Mouse (Mus musculus): ENCODE results near the gene Etv6. TPM values are rescaled to one million over a fixed set of nuclear protein-coding genes. Genes with fewer than 3 reads are reported as not detected.

Gene Etv6
- total and polyA plus RNA-seq, 2 experiments: 4.1 to 8.6 TPM

GRCm38 (mm10) chr6:134018807-134019206 is 16.7 kb upstream of the Etv6 start:
- Histone ChIP-seq H3K9ac (ENCODE audit: low read depth, low read length) (no peak overlapping the region), H3K36me3 (ENCODE audit: control insufficient read depth, insufficient read depth, low read length) (no peaks in the 10 kb centered on the region), H3K79me2 (ENCODE audit: control insufficient read depth, insufficient read depth, low read length) (no peaks in the 10 kb centered on the region), H3K27ac (replicated peaks; ENCODE audit: insufficient read depth, low read depth, low read length) (no peak overlapping the region), H3K4me1 (ENCODE audit: control insufficient read depth, insufficient read depth, low read length) (no peaks in the 10 kb centered on the region), H3K27me3 (ENCODE audit: control insufficient read depth, insufficient read depth, low read length) (no peaks in the 10 kb centered on the region), H3K4me3 (ENCODE audit: insufficient read depth, low read depth, low read length) (no peak overlapping the region)
- peak; percentile 74 for DNase-seq (ENCODE audit: extremely low read depth, low read depth, low spot score)
- WGBS: 98% methylated on average over 1 of the region's 1 CpGs
- TF ChIP-seq CTCF (IDR thresholded peaks at IDR 0.05; ENCODE audit: low read depth, low read length) (no peak), POLR2A (IDR thresholded peaks at IDR 0.05; ENCODE audit: extremely low read depth, insufficient read depth, low read length) (no peak)

GRCm38 (mm10) chr6:134020821-134021220 is 14.7 kb upstream of the Etv6 start:
- Histone ChIP-seq H3K36me3 (ENCODE audit: control insufficient read depth, insufficient read depth, low read length) (no peaks in the 10 kb centered on the region), H3K4me1 (ENCODE audit: control insufficient read depth, insufficient read depth, low read length) (no peaks in the 10 kb centered on the region), H3K79me2 (ENCODE audit: control insufficient read depth, insufficient read depth, low read length) (no peaks in the 10 kb centered on the region), H3K4me3 (ENCODE audit: insufficient read depth, low read depth, low read length) (no peak overlapping the region), H3K9ac (ENCODE audit: low read depth, low read length) (no peak overlapping the region), H3K27ac (replicated peaks; ENCODE audit: insufficient read depth, low read depth, low read length) (no peak overlapping the region), H3K27me3 (ENCODE audit: control insufficient read depth, insufficient read depth, low read length) (no peaks in the 10 kb centered on the region)
- TF ChIP-seq POLR2A (IDR thresholded peaks at IDR 0.05; ENCODE audit: extremely low read depth, insufficient read depth, low read length) (no peak), CTCF (IDR thresholded peaks at IDR 0.05; ENCODE audit: low read depth, low read length) (no peak)
- 88% methylated on average over 6 of the region's 6 CpGs for WGBS
- no peak for DNase-seq (ENCODE audit: extremely low read depth, low read depth, low spot score)

DNA sequence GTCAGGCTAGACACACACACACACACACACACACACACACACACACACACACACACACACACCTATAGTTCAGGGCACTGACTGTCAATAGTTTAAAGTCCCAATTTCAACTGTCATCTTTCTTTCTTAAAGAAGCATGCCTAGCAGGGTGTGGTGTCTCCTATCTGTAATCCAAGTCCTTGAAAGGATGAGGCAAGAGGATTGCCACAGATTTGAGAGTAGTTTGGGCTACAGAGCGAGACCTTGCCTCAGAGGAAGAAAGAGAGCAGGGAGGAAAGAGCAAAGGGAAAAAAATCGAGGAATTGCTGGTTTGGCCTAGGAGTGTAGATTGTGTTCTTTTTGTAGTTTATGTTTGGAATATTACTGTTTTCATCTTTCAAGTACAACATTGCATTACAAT is 9.2 kb upstream of the Etv6 start:
- Histone ChIP-seq H3K79me2 (ENCODE audit: control insufficient read depth, insufficient read depth, low read length) (no peaks in the 10 kb centered on the region), H3K4me1 (ENCODE audit: control insufficient read depth, insufficient read depth, low read length) (no peaks in the 10 kb centered on the region; the same call in 1 of the 2 replicates), H3K27me3 (ENCODE audit: control insufficient read depth, insufficient read depth, low read length) (no peaks in the 10 kb centered on the region), H3K27ac (replicated peaks; ENCODE audit: insufficient read depth, low read depth, low read length) (no peak overlapping the region), H3K9ac (ENCODE audit: low read depth, low read length) (no peak overlapping the region), H3K36me3 (ENCODE audit: control insufficient read depth, insufficient read depth, low read length) (no peaks in the 10 kb centered on the region), H3K4me3 (ENCODE audit: insufficient read depth, low read depth, low read length) (no peak overlapping the region)
- no peak for DNase-seq (ENCODE audit: extremely low read depth, low read depth, low spot score)
- TF ChIP-seq CTCF (IDR thresholded peaks at IDR 0.05; ENCODE audit: low read depth, low read length) (no peak), POLR2A (IDR thresholded peaks at IDR 0.05; ENCODE audit: extremely low read depth, insufficient read depth, low read length) (no peak)
- WGBS: 89% methylated on average over 2 of the region's 2 CpGs

DNA sequence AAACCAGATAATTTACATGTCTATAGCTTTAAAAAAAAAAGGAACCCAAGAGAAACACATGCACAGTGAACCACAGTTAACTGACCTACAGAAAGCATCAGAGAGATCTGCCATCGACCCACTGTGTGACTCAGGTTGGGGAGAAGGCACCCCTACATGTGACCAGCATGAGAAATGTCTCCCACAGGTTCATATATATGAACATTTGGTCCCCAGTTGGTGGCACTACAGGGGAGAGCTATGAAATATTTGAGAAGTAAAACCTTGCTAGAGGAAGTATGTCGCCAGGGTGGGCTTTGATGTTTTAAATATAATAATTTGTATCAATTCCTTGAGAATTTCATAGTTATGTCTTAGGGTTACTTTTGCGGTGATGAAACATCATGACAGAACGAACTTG is 8.5 kb upstream of the Etv6 start:
- no peak overlapping the region for H3K27ac ChIP-seq (replicated peaks; ENCODE audit: insufficient read depth, low read depth, low read length)
- H3K79me2 ChIP-seq (ENCODE audit: control insufficient read depth, insufficient read depth, low read length): no peaks in the 10 kb centered on the region
- TF ChIP-seq CTCF (IDR thresholded peaks at IDR 0.05; ENCODE audit: low read depth, low read length) (no peak), POLR2A (IDR thresholded peaks at IDR 0.05; ENCODE audit: extremely low read depth, insufficient read depth, low read length) (no peak)
- H3K4me3 ChIP-seq (ENCODE audit: insufficient read depth, low read depth, low read length): no peak overlapping the region
- 85% methylated on average over 4 of the region's 4 CpGs for WGBS
- no peaks in the 10 kb centered on the region; the same call in 1 of the 2 replicates for H3K4me1 ChIP-seq (ENCODE audit: control insufficient read depth, insufficient read depth, low read length)
- DNase-seq (ENCODE audit: extremely low read depth, low read depth, low spot score): no peak
- H3K9ac ChIP-seq (ENCODE audit: low read depth, low read length): no peak overlapping the region
- H3K27me3 ChIP-seq (ENCODE audit: control insufficient read depth, insufficient read depth, low read length): no peaks in the 10 kb centered on the region
- H3K36me3 ChIP-seq (ENCODE audit: control insufficient read depth, insufficient read depth, low read length): no peaks in the 10 kb centered on the region

GRCm38 (mm10) chr6:134032451-134032850 is 3.0 kb upstream of the Etv6 start:
- Histone ChIP-seq H3K27ac (replicated peaks; ENCODE audit: insufficient read depth, low read depth, low read length) (no peak overlapping the region), H3K9ac (ENCODE audit: low read depth, low read length) (no peak overlapping the region), H3K79me2 (ENCODE audit: control insufficient read depth, insufficient read depth, low read length) (peaks cover 6% of the 10 kb centered on the region; the same call in 1 of the 2 replicates), H3K4me3 (ENCODE audit: insufficient read depth, low read depth, low read length) (no peak overlapping the region), H3K36me3 (ENCODE audit: control insufficient read depth, insufficient read depth, low read length) (no peaks in the 10 kb centered on the region), H3K4me1 (ENCODE audit: control insufficient read depth, insufficient read depth, low read length) (peaks cover 6% of the 10 kb centered on the region), H3K27me3 (ENCODE audit: control insufficient read depth, insufficient read depth, low read length) (no peaks in the 10 kb centered on the region)
- WGBS: 62% methylated on average over 7 of the region's 7 CpGs
- no peak for DNase-seq (ENCODE audit: extremely low read depth, low read depth, low spot score)
- TF ChIP-seq POLR2A (IDR thresholded peaks at IDR 0.05; ENCODE audit: extremely low read depth, insufficient read depth, low read length) (no peak), CTCF (IDR thresholded peaks at IDR 0.05; ENCODE audit: low read depth, low read length) (no peak)

- H3K79me2 ChIP-seq (ENCODE audit: control insufficient read depth, insufficient read depth, low read length): peaks cover 9% of the 10 kb centered on the region; the same call in 1 of the 2 replicates
Measured at GRCm38 (mm10) chr6:134034436-134034835, 1.1 kb upstream of the Etv6 start.

More at GRCm38 (mm10) chr6:134034436-134034835, 1.1 kb upstream of the Etv6 start:
- Histone ChIP-seq H3K9ac (ENCODE audit: low read depth, low read length) (peak overlapping the region; percentile 97; the same call in 1 of the 2 replicates), H3K4me3 (ENCODE audit: insufficient read depth, low read depth, low read length) (peak overlapping the region; percentile 91), H3K27me3 (ENCODE audit: control insufficient read depth, insufficient read depth, low read length) (no peaks in the 10 kb centered on the region), H3K27ac (replicated peaks; ENCODE audit: insufficient read depth, low read depth, low read length) (peak overlapping the region; percentile 100), H3K4me1 (ENCODE audit: control insufficient read depth, insufficient read depth, low read length) (peaks cover 13% of the 10 kb centered on the region), H3K36me3 (ENCODE audit: control insufficient read depth, insufficient read depth, low read length) (no peaks in the 10 kb centered on the region)
- TF ChIP-seq POLR2A (IDR thresholded peaks at IDR 0.05; ENCODE audit: extremely low read depth, insufficient read depth, low read length) (no peak), CTCF (IDR thresholded peaks at IDR 0.05; ENCODE audit: low read depth, low read length) (no peak)
- DNase-seq (ENCODE audit: extremely low read depth, low read depth, low spot score): no peak
- 4% methylated on average over 8 of the region's 8 CpGs for WGBS
